Mouse (Mus musculus) embryonic facial prominence, embryonic 15.5 days (tissue): ENCODE data around the gene Gm49405. TPM values are rescaled to one million over a fixed set of nuclear protein-coding genes. Genes with fewer than 3 reads are reported as not detected.

ENCODE experiments used
- ATAC-seq: fragments of 200-750 bp; cut with Nextera tagmentation; 2 replicates; pipeline ENCODE4 v1.8.0; 2017; ENCODE audit warnings: low read depth, moderate TSS enrichment; ENCODE audit not compliant: insufficient number of reproducible peaks, low FRiP score, low TSS enrichment
- H3K27ac ChIP-seq: fragments of 300-500 bp; sonication (generic); replicated peaks from 2 replicates; pipeline ENCODE4 v1.5.1; 2015; ENCODE audit warnings: mild to moderate bottlenecking, inconsistent platforms
- H3K27me3 ChIP-seq: fragments of 300-500 bp; sonication (generic); 2 replicates; pipeline ENCODE4 v1.6.1; 2015; ENCODE audit warnings: inconsistent platforms
- H3K36me3 ChIP-seq: fragments of 300-500 bp; sonication (generic); 2 replicates; pipeline ENCODE4 v1.6.1; 2015; ENCODE audit warnings: mild to moderate bottlenecking, inconsistent platforms
- H3K4me1 ChIP-seq: fragments of 300-500 bp; sonication (generic); 2 replicates; pipeline ENCODE4 v1.6.1; 2015; ENCODE audit warnings: inconsistent platforms
- H3K4me2 ChIP-seq: fragments of 300-500 bp; sonication (generic); replicated peaks from 2 replicates; pipeline ENCODE4 v1.6.1; 2015; ENCODE audit warnings: mild to moderate bottlenecking, inconsistent platforms
- H3K4me3 ChIP-seq: fragments of 300-500 bp; sonication (generic); replicated peaks from 2 replicates; pipeline ENCODE4 v1.5.1; 2015; ENCODE audit warnings: mild to moderate bottlenecking, inconsistent platforms
- H3K9ac ChIP-seq: fragments of 300-500 bp; sonication (generic); 2 replicates; pipeline ENCODE4 v1.6.1; 2015; ENCODE audit warnings: inconsistent platforms
- H3K9me3 ChIP-seq: fragments of 300-500 bp; sonication (generic); replicated peaks from 2 replicates; pipeline ENCODE4 v1.6.1; 2016; ENCODE audit warnings: inconsistent platforms
- WGBS: fragments of 180-500 bp; shearing (Covaris S2); methylation state at CpG from one replicate; pipeline ENCODE4 v1.1.7; 2015; 5-methylcytosine and 5-hydroxymethylcytosine counted together
- polyA plus RNA-seq: library from polyadenylated mRNA; unstranded; fragments of >200 nt; fragmentation: Nextera tagmentation; extraction: Ambion mirVana; gene quantifications from 2 replicates; pipeline ENCODE4 v1.2.1, GENCODE M21; 2015

The Gm49405 gene
- polyA plus RNA-seq, 1 experiment from 2014 or later, result 4.7 TPM

- H3K27me3 ChIP-seq, result no peaks in the 10 kb centered on the region
- ATAC-seq, result no peak
These were observed 52.1 kb downstream of the Gm49405 start for GRCm38 (mm10) chr19:4052516-4053030.

GRCm38 (mm10) chr19:4054613-4055012, 54.2 kb downstream of the Gm49405 start:
- 84% methylated on average over 5 of the region's 5 CpGs for WGBS
- H3K4me1 ChIP-seq, result peaks cover 16% of the 10 kb centered on the region

More at GRCm38 (mm10) chr19:4052516-4053030, 52.1 kb downstream of the Gm49405 start:
- 65% methylated on average over 5 of the region's 5 CpGs for WGBS
- no peak overlapping the region for H3K9ac ChIP-seq
- no peak overlapping the region for H3K4me2 ChIP-seq
- peaks cover 16% of the 10 kb centered on the region for H3K4me1 ChIP-seq
- no peaks in the 10 kb centered on the region for H3K9me3 ChIP-seq
- no peak overlapping the region for H3K4me3 ChIP-seq
- H3K36me3 ChIP-seq, result no peaks in the 10 kb centered on the region
- H3K27ac ChIP-seq, result no peak overlapping the region

More at GRCm38 (mm10) chr19:4054613-4055012, 54.2 kb downstream of the Gm49405 start:
- Histone ChIP-seq H3K4me2 (no peak overlapping the region), H3K4me3 (no peak overlapping the region), H3K9ac (no peak overlapping the region), H3K27me3 (no peaks in the 10 kb centered on the region), H3K27ac (no peak overlapping the region), H3K9me3 (no peaks in the 10 kb centered on the region), H3K36me3 (no peaks in the 10 kb centered on the region)
- no peak for ATAC-seq

Other genes starting within 250 kb of the Gm49405 start
- gene Kmt5b, start 233.2 kb upstream of the Gm49405 start, polyA plus RNA-seq, result 24.7 and 29.3 TPM in 2 replicates
- 38.2 and 44.3 TPM in 2 replicates for gene Chka, start 148.9 kb upstream of the Gm49405 start, polyA plus RNA-seq
- 57.5 and 64.3 TPM in 2 replicates for gene Tcirg1, start 93.5 kb upstream of the Gm49405 start, polyA plus RNA-seq
- 255 and 269 TPM in 2 replicates for gene Ndufs8, start 87.9 kb upstream of the Gm49405 start, polyA plus RNA-seq
- 4.8 and 4.9 TPM in 2 replicates for gene Aldh3b1, start 70.8 kb upstream of the Gm49405 start, polyA plus RNA-seq
- gene Unc93b1, start 65.4 kb upstream of the Gm49405 start, polyA plus RNA-seq, result 27.7 and 30.0 TPM in 2 replicates
- gene Aldh3b3, start 42.0 kb upstream of the Gm49405 start, polyA plus RNA-seq, result 2.8 and 3.2 TPM in 2 replicates
- 22.8 and 25.3 TPM in 2 replicates for gene Aldh3b2, start 28.3 kb upstream of the Gm49405 start, polyA plus RNA-seq
- 5.5 and 6.0 TPM in 2 replicates for gene Acy3, start 14.1 kb upstream of the Gm49405 start, polyA plus RNA-seq
- gene Tbx10, start 7.9 kb upstream of the Gm49405 start, polyA plus RNA-seq, result not detected in 2 replicates
- gene Nudt8, start within 50 bp of the Gm49405 start, polyA plus RNA-seq, result 31.0 and 35.8 TPM in 2 replicates
- 5.4 and 5.6 TPM in 2 replicates for gene Doc2g, start 2.7 kb downstream of the Gm49405 start, polyA plus RNA-seq
- gene Ndufv1, start 12.2 kb downstream of the Gm49405 start, polyA plus RNA-seq, result 190 and 202 TPM in 2 replicates
- gene Gstp1, start 37.4 kb downstream of the Gm49405 start, polyA plus RNA-seq, result 511 and 558 TPM in 2 replicates
- 3.4 and 3.7 TPM in 2 replicates for gene Gstp2, start 45.4 kb downstream of the Gm49405 start, polyA plus RNA-seq
- gene Gstp3, start 58.9 kb downstream of the Gm49405 start, polyA plus RNA-seq, result 0.41 and 0.77 TPM in 2 replicates
- not detected in 2 replicates for gene Cabp2, start 81.0 kb downstream of the Gm49405 start, polyA plus RNA-seq
- 84.6 and 92.8 TPM in 2 replicates for gene Cdk2ap2, start 96.6 kb downstream of the Gm49405 start, polyA plus RNA-seq
- 9.7 and 10.8 TPM in 2 replicates for gene Pitpnm1, start 99.4 kb downstream of the Gm49405 start, polyA plus RNA-seq
- 98.5 and 100 TPM in 2 replicates for gene Aip, start 125.2 kb downstream of the Gm49405 start, polyA plus RNA-seq
- not detected in 2 replicates for gene Gpr152, start 139.2 kb downstream of the Gm49405 start, polyA plus RNA-seq
- gene Cabp4, start 143.4 kb downstream of the Gm49405 start, polyA plus RNA-seq, result 0.31 and 0.37 TPM in 2 replicates
- gene Coro1b, start 148.0 kb downstream of the Gm49405 start, polyA plus RNA-seq, result 159 and 178 TPM in 2 replicates
- gene Ptprcap, start 153.0 kb downstream of the Gm49405 start, polyA plus RNA-seq, result 4.8 and 6.2 TPM in 2 replicates
- 66.2 and 70.4 TPM in 2 replicates for gene Rps6kb2, start 162.7 kb downstream of the Gm49405 start, polyA plus RNA-seq
- gene Carns1, start 174.9 kb downstream of the Gm49405 start, polyA plus RNA-seq, result 3.4 and 5.4 TPM in 2 replicates
- 3.6 and 5.1 TPM in 2 replicates for gene Tbc1d10c, start 190.7 kb downstream of the Gm49405 start, polyA plus RNA-seq
- 745 and 794 TPM in 2 replicates for gene Ppp1ca, start 191.4 kb downstream of the Gm49405 start, polyA plus RNA-seq
- 33.6 and 35.0 TPM in 2 replicates for gene Rad9a, start 201.0 kb downstream of the Gm49405 start, polyA plus RNA-seq
- 10.1 and 10.2 TPM in 2 replicates for gene Clcf1, start 213.6 kb downstream of the Gm49405 start, polyA plus RNA-seq
- not detected in 2 replicates for gene AC109138.7, start 213.7 kb downstream of the Gm49405 start, polyA plus RNA-seq
- 33.5 and 34.0 TPM in 2 replicates for gene Pold4, start 231.3 kb downstream of the Gm49405 start, polyA plus RNA-seq